ENCODE assay signal across 1 mouse cellular context in the genomic region with DNA sequence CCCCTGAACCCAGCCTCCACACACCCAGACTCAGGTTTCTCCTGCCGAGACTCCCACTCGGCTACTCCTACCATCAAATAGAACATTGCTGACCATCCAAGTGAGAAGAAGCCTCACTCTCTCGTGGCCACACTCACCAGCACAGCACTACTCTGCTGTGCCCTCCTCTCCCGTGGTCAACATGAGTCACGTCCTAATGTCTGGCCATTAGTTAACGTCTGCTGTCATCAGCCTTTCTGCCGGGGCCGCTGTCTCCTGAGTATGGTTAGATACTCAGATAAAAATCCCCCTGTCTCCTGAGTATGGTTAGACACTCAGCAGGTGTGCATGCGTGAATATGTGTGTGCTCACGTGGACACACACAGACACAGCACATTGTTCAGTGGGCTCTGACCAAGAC.
TF ChIP-seq lines count a peak whose summit lies in the region.

No protein-coding gene starts in this region.

TF ChIP-seq in CH12.LX, 34 proteins besides CTCF, POLR2A, EP300 and RAD21:
- TF ChIP-seq BHLHE40 (IDR thresholded peaks at IDR 0.05; ENCODE audit: low read depth, low read length), result peak; percentile 84
- TF ChIP-seq JUND (conservative IDR thresholded peaks at IDR 0.05; ENCODE audit: low read depth, low read length), result no peak
- no peak for TF ChIP-seq MAX (IDR thresholded peaks at IDR 0.05; ENCODE audit: low read length)
TF ChIP-seq in CH12.LX: peak in this region for 1.
